Mouse (Mus musculus) small intestine, adult 2 months (tissue): ENCODE measurements around the gene Angptl3. TPM values are rescaled to one million over a fixed set of nuclear protein-coding genes. Genes with fewer than 3 reads are reported as not detected.

Experiments used
- H3K27ac ChIP-seq: fragments of 200-500 bp; 2 replicates; pipeline ENCODE4 v1.5.1; 2012; ENCODE audit warnings: low read depth, low read length, control low read depth, inconsistent platforms; ENCODE audit not compliant: insufficient read depth
- H3K27me3 ChIP-seq: fragments of 200-500 bp; 2 replicates; pipeline ENCODE4 v1.6.1; 2012; ENCODE audit warnings: mild to moderate bottlenecking, moderate library complexity, low read length, inconsistent platforms; ENCODE audit not compliant: control insufficient read depth, insufficient read depth
- H3K36me3 ChIP-seq: fragments of 200-500 bp; 2 replicates; pipeline ENCODE4 v1.6.1; 2012; ENCODE audit warnings: mild to moderate bottlenecking, low read length, control low read depth, inconsistent platforms; ENCODE audit not compliant: control insufficient read depth, insufficient read depth
- H3K4me1 ChIP-seq: fragments of 200-500 bp; 2 replicates; pipeline ENCODE4 v1.6.1; 2012; ENCODE audit warnings: low read length, inconsistent platforms, mixed read lengths; ENCODE audit not compliant: control insufficient read depth, insufficient read depth, insufficient read length
- H3K4me3 ChIP-seq: fragments of 200-500 bp; 2 replicates; pipeline ENCODE4 v1.5.1; 2012; ENCODE audit warnings: low read depth, mild to moderate bottlenecking, control low read depth, inconsistent platforms, low read length, moderate library complexity
- CTCF ChIP-seq: fragments of 200-500 bp; IDR thresholded peaks from 2 replicates; pipeline ENCODE4 v1.5.1; 2012; ENCODE audit warnings: low read depth, mild to moderate bottlenecking, control low read depth, inconsistent platforms, low read length, moderate library complexity, mixed read lengths; ENCODE audit not compliant: insufficient replicate concordance, insufficient read length; ENCODE audit errors: extremely low read depth
- POLR2A ChIP-seq: fragments of 200-500 bp; IDR thresholded peaks from 2 replicates; pipeline ENCODE4 v1.6.1; 2012; ENCODE audit warnings: low read depth, mild to moderate bottlenecking, control low read depth, inconsistent platforms, low read length, moderate library complexity
- WGBS: fragments of 180-500 bp; shearing (Covaris S2); methylation state at CpG from one replicate; pipeline ENCODE4 v1.1.7; 2018; 5-methylcytosine and 5-hydroxymethylcytosine counted together
- polyA plus RNA-seq: library from polyadenylated mRNA; depleted of rRNA; stranded (reverse); fragments of >200 nt; gene quantifications from 2 replicates; pipeline ENCODE4 v1.2.3, GENCODE M21; 2012; rRNA removed

Angptl3 gene
- not detected in 2 replicates for polyA plus RNA-seq

DNA sequence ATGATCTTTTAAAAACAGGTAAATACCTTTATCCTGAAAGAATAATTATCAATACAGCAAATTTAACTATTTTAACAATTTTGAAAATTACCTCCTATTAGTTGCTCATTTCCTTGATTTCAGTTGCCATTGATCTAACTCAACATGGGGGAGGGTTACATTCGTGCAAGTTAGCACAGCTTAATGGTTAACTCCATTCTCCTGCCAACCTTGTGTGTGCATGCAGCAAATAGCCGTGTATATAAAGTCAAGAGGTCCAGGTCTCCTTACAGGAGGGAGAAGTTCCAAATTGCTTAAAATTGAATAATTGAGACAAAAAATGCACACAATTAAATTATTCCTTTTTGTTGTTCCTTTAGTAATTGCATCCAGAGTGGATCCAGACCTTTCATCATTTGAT lies at the start of gene Angptl3:
Gene Angptl3, plus strand, starts transcription at position 269 of the 400 bp plus-strand sequence.
- no peak within 1 kb of the TSS for H3K27ac ChIP-seq
- TF ChIP-seq CTCF (no peak), POLR2A (no peak)
- no peaks in the 10 kb centered on the region for H3K4me1 ChIP-seq
- no peak within 1 kb of the TSS for H3K4me3 ChIP-seq
- 0 out of 2 replicates have a peak, but pooled peaks cover 3% of the 10 kb centered on the region for H3K36me3 ChIP-seq
- 33% methylated on average over 2 of the region's 2 CpGs for WGBS
- no peaks in the 10 kb centered on the region for H3K27me3 ChIP-seq

GRCm38 (mm10) chr4:98984701-98985100 lies 46.1 kb upstream of the Angptl3 start:
- Histone ChIP-seq H3K27ac (no peak overlapping the region), H3K4me1 (no peaks in the 10 kb centered on the region), H3K27me3 (no peaks in the 10 kb centered on the region), H3K4me3 (no peak overlapping the region), H3K36me3 (peaks cover 21% of the 10 kb centered on the region)
- WGBS = 89% methylated on average over 8 of the region's 8 CpGs
- no peak for TF ChIP-seq POLR2A
- no peak for TF ChIP-seq CTCF

DNA sequence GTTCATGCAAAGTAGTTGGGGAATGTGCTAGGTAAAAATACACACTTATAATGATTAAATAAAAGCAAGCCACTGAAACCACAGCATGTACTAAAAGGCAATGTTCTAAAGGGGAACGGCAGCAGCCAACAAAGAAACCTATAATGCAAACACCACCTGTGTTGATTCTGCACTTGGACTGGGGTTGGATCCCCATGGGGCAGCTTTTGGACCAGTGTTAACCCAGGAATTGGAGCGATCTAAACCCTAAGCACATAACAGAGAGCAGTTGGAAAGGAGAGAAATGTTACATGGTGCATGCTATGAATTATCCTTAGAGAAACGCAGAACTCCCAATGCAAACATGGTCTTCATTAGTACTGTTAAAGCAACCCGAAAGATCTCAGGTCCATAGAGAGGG lies 37.3 kb upstream of the Angptl3 start:
- H3K27me3 ChIP-seq = no peaks in the 10 kb centered on the region
- H3K4me1 ChIP-seq = no peaks in the 10 kb centered on the region
- H3K4me3 ChIP-seq = no peak overlapping the region
- TF ChIP-seq POLR2A (no peak), CTCF (no peak)
- peaks cover 9% of the 10 kb centered on the region for H3K36me3 ChIP-seq
- H3K27ac ChIP-seq = no peak overlapping the region
- 92% methylated on average over 4 of the region's 4 CpGs for WGBS

DNA sequence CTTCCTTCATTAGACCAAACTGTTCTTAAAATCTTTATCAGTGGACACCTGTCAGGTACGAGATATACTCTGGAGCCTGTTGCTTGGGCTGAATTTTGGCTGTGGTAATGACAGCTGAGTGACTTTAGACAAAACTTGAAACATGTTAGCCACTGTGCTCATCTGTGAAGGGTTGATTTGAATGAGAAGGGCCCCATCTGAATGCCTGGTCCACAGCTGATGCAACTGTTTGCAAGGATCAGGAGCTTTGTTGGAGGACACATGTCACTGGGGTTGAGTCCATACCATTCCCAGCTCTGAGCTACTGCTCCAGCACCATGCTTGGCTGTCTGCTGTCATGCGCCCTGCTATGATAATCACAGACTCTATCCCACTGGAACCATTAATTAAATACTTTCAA lies 25.2 kb upstream of the Angptl3 start:
- H3K4me3 ChIP-seq = no peak overlapping the region
- TF ChIP-seq CTCF (no peak), POLR2A (no peak)
- peaks cover 30% of the 10 kb centered on the region for H3K36me3 ChIP-seq
- no peaks in the 10 kb centered on the region for H3K4me1 ChIP-seq
- WGBS = 87% methylated on average over 2 of the region's 2 CpGs
- no peaks in the 10 kb centered on the region for H3K27me3 ChIP-seq
- H3K27ac ChIP-seq = no peak overlapping the region

GRCm38 (mm10) chr4:99006319-99006718 lies 24.4 kb upstream of the Angptl3 start:
- TF ChIP-seq POLR2A (no peak), CTCF (no peak)
- Histone ChIP-seq H3K27me3 (no peaks in the 10 kb centered on the region), H3K36me3 (peaks cover 32% of the 10 kb centered on the region), H3K4me1 (no peaks in the 10 kb centered on the region), H3K4me3 (no peak overlapping the region), H3K27ac (no peak overlapping the region)
- WGBS = 87% methylated on average over 2 of the region's 2 CpGs

DNA sequence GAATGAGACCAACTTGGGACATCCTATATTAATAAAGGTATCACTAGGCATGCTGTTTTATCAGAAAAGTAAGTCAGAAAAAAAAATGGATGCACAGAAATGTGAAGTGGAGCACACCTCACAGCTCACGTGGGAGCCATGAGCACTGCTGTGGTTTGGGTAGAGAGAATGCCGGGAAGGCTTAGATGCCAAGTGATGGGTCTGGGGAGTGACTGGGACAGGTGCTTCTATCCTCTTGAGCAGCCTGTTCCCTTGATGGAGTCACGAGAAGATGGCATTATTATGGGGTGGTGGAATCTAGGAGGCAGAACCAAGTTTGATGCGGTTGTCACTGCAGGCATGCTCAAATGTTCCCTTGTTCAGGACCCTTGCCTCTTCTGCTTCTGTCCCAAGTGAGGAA lies 19.7 kb upstream of the Angptl3 start:
- 93% methylated on average over 4 of the region's 4 CpGs for WGBS
- Histone ChIP-seq H3K4me1 (no peaks in the 10 kb centered on the region), H3K27me3 (no peaks in the 10 kb centered on the region), H3K27ac (no peak overlapping the region), H3K36me3 (peaks cover 29% of the 10 kb centered on the region), H3K4me3 (no peak overlapping the region)
- TF ChIP-seq POLR2A (no peak), CTCF (no peak)

DNA sequence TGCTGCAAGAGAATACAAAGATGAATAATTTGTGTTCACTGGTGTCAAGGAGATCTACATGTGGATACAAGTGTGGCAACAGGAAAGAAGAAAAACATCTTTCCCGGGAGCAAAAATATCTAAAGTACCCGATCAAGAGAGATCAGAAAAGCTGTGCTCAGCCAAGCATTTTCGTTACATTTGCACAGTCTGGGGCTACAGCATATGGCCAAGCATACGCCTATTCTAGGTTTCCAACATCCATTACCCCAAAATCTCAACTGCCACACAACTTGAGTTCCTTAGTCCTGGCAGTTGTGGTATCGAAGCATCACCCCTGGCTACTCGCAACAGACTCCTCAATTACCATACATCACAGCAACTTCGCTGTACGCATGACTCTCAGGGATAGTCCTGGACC lies 8.5 kb upstream of the Angptl3 start:
- H3K27ac ChIP-seq = no peak overlapping the region
- no peaks in the 10 kb centered on the region for H3K27me3 ChIP-seq
- no peak overlapping the region for H3K4me3 ChIP-seq
- TF ChIP-seq POLR2A (no peak), CTCF (no peak)
- H3K36me3 ChIP-seq = peaks cover 10% of the 10 kb centered on the region; the same call in 1 of the 2 replicates
- WGBS = 96% methylated on average over 8 of the region's 8 CpGs
- no peaks in the 10 kb centered on the region for H3K4me1 ChIP-seq

DNA sequence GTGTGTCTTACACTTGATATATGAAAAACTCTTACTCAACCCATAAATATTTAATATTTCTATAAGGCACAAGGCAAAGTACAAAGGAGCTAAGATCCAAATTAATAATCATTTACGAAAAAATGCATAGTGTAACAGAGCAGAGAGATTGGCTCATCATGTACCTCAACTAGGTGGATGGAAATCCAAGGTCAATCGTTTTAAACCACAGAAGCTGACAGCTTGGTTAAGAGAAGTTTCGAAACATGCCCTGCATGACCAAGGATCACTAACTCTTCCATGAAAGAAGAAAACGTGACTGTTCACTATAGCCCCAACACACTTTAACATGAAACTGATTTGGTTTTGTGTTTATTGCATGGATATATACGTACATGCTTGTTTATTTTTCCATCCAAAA lies 2.4 kb upstream of the Angptl3 start:
- 84% methylated on average over 5 of the region's 5 CpGs for WGBS

More for the DNA sequence above, 2.4 kb upstream of the Angptl3 start:
- Histone ChIP-seq H3K36me3 (0 out of 2 replicates have a peak, but pooled peaks cover 3% of the 10 kb centered on the region), H3K27me3 (no peaks in the 10 kb centered on the region), H3K27ac (no peak overlapping the region), H3K4me1 (no peaks in the 10 kb centered on the region), H3K4me3 (no peak overlapping the region)
- TF ChIP-seq POLR2A (no peak), CTCF (no peak)
